Mouse (Mus musculus) forebrain, embryonic 10.5 days (tissue): ENCODE data around the gene Mtss1l. TPM values are rescaled to one million over a fixed set of nuclear protein-coding genes. Genes with fewer than 3 reads are reported as not detected.
"Not testable (repeated sequence)": the region's sequence is repeated elsewhere in the genome, so short reads cannot be mapped to it uniquely, and the experiment has no call there.

Experiments
- DNase-seq: peaks from one replicate; pipeline ENCODE4 v3.0.0-alpha.2; 2017; ENCODE audit warnings: low spot score; ENCODE audit errors: extremely low spot score
- H3K27ac ChIP-seq: fragments of 300-500 bp; sonication (generic); 2 replicates; pipeline ENCODE4 v1.5.1; 2016; ENCODE audit warnings: mild to moderate bottlenecking
- H3K27me3 ChIP-seq: fragments of 300-500 bp; sonication (generic); 2 replicates; pipeline ENCODE4 v1.6.1; 2016; ENCODE audit warnings: mild to moderate bottlenecking; ENCODE audit not compliant: poor library complexity, severe bottlenecking
- H3K36me3 ChIP-seq: fragments of 300-500 bp; sonication (generic); replicated peaks from 2 replicates; pipeline ENCODE4 v1.6.1; 2016; ENCODE audit warnings: mild to moderate bottlenecking, moderate library complexity
- H3K4me1 ChIP-seq: fragments of 300-500 bp; sonication (generic); 2 replicates; pipeline ENCODE4 v1.6.1; 2016
- H3K4me3 ChIP-seq: fragments of 300-500 bp; sonication (generic); 2 replicates; pipeline ENCODE4 v1.5.1; 2016; ENCODE audit warnings: mild to moderate bottlenecking, moderate library complexity
- H3K9me3 ChIP-seq: fragments of 300-500 bp; sonication (generic); 2 replicates; pipeline ENCODE4 v1.6.1; 2016; ENCODE audit warnings: mild to moderate bottlenecking, moderate library complexity
- WGBS: fragments of 180-500 bp; shearing (Covaris S2); methylation state at CpG from one replicate; pipeline ENCODE4 v1.1.7; 2016; 5-methylcytosine and 5-hydroxymethylcytosine counted together
- polyA plus RNA-seq: library from polyadenylated mRNA; unstranded; fragments of >200 nt; fragmentation: Nextera tagmentation; extraction: Ambion mirVana; gene quantifications from 2 replicates; pipeline ENCODE4 v1.2.1, GENCODE M21; 2016

The Mtss1l gene
- polyA plus RNA-seq, 1 experiment from 2014 or later: 5.6 TPM

DNA sequence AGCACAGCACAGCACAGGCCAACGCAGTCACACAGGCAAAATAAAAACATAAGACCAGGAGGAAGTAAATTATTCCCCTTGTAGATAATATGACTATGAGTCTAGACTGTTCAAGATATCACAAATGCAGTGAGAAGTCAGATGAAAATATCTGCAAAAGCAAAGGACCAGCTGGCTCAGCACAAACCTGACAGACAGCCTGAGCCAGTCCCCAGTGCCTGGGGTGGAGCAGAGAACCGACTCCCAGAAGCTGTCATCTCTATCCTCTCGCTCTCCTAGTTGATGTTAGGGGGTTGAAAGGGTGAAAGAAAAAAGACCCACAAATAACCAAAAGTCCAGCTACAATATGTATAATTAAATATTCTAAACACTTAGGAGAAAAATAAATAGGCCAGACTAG lies 54.4 kb downstream of the Mtss1l start:
- H3K27me3 ChIP-seq: no peaks in the 10 kb centered on the region
- no peak overlapping the region for H3K4me3 ChIP-seq
- H3K36me3 ChIP-seq: no peaks in the 10 kb centered on the region
- no peak for DNase-seq
- WGBS: 85% methylated on average over 3 of the region's 3 CpGs
- H3K27ac ChIP-seq: no peak overlapping the region
- H3K9me3 ChIP-seq: no peaks in the 10 kb centered on the region; the same call in 1 of the 2 replicates
- H3K4me1 ChIP-seq: no peaks in the 10 kb centered on the region

- no peak overlapping the region for H3K4me3 ChIP-seq
- no peaks in the 10 kb centered on the region for H3K27me3 ChIP-seq
- H3K27ac ChIP-seq: no peak overlapping the region
- 94% methylated on average over 3 of the region's 3 CpGs for WGBS
- no peak for DNase-seq
- H3K36me3 ChIP-seq: no peaks in the 10 kb centered on the region
- H3K4me1 ChIP-seq: no peaks in the 10 kb centered on the region
- H3K9me3 ChIP-seq: no peaks in the 10 kb centered on the region; the same call in 1 of the 2 replicates
Observed at GRCm38 (mm10) chr8:110776335-110776734, 55.1 kb downstream of the Mtss1l start.

- H3K4me1 ChIP-seq: no peaks in the 10 kb centered on the region
- H3K4me3 ChIP-seq: no peak overlapping the region
- DNase-seq: no peak
- no peaks in the 10 kb centered on the region; the same call in 1 of the 2 replicates for H3K9me3 ChIP-seq
- 89% methylated on average over 13 of the region's 13 CpGs for WGBS
- H3K36me3 ChIP-seq: no peaks in the 10 kb centered on the region
- no peak overlapping the region for H3K27ac ChIP-seq
- H3K27me3 ChIP-seq: no peaks in the 10 kb centered on the region
Observed at GRCm38 (mm10) chr8:110779924-110780718, 58.8 kb downstream of the Mtss1l start.

DNA sequence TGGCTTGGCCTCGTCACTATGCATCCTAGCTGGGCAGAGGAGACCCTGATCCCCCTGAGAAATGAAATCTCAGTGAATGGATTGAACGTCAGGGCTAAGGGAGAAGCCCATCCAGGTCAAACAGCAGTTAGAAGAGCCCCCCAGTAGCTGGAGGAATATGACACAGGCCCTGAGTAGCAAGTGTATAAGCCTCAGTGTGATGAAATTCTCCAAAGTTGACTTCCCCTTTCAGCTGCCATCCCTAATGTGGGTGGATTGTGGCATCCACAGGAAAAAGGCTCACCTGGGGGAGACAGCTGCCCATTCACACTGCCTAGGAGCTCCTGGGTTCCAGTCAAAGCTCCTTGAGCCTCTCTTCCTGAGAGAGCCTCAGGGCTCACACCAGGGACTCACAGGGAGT lies 64.1 kb downstream of the Mtss1l start:
- Histone ChIP-seq H3K9me3 (no peaks in the 10 kb centered on the region), H3K27ac (no peak overlapping the region), H3K36me3 (no peaks in the 10 kb centered on the region), H3K27me3 (no peaks in the 10 kb centered on the region), H3K4me3 (no peak overlapping the region), H3K4me1 (no peaks in the 10 kb centered on the region)
- WGBS: 61% methylated on average over 2 of the region's 2 CpGs
- no peak for DNase-seq

GRCm38 (mm10) chr8:110786501-110786900 lies 65.2 kb downstream of the Mtss1l start:
- not testable (repeated sequence) for H3K4me3 ChIP-seq, H3K27me3 ChIP-seq, DNase-seq, H3K9me3 ChIP-seq, H3K36me3 ChIP-seq, H3K4me1 ChIP-seq, H3K27ac ChIP-seq
- WGBS: 80% methylated on average over 7 of the region's 7 CpGs

GRCm38 (mm10) chr8:110786934-110787333 lies 65.7 kb downstream of the Mtss1l start:
- Histone ChIP-seq H3K27me3 (no peaks in the 10 kb centered on the region), H3K4me3 (no peak overlapping the region), H3K36me3 (no peaks in the 10 kb centered on the region), H3K9me3 (no peaks in the 10 kb centered on the region), H3K27ac (no peak overlapping the region), H3K4me1 (no peaks in the 10 kb centered on the region)
- no peak for DNase-seq
- 88% methylated on average over 8 of the region's 8 CpGs for WGBS

DNA sequence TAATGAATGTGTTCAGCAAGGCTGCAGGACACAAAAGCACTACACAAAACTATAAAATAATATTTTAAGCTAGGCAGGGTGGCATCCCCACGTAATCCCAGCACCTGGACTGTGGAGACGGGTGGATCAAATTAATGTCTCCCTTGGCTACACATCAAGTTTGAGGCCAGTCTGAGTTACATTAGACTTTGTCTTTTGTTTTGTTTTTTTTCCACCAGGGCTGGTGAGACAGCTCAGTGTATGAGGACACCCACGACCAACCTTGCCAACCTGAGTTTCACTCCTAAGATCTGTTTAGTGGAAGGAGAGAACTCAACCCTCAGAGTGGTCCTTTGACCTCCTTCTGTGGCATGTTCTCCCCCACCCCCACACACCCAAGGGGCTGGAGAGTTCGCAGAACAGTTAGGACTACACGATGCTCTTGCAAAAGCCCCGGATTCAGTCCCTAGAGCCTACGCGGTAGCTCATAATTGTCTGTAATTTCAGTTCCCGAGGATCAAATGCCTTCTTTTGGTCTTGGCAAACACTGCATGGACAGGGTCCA lies 66.2 kb downstream of the Mtss1l start:
- WGBS: 92% methylated on average over 9 of the region's 9 CpGs
- no peaks in the 10 kb centered on the region for H3K9me3 ChIP-seq
- H3K36me3 ChIP-seq: no peaks in the 10 kb centered on the region
- no peak for DNase-seq
- no peak overlapping the region for H3K4me3 ChIP-seq
- H3K4me1 ChIP-seq: no peaks in the 10 kb centered on the region
- H3K27me3 ChIP-seq: no peaks in the 10 kb centered on the region
- H3K27ac ChIP-seq: no peak overlapping the region

GRCm38 (mm10) chr8:110788981-110789380 lies 67.7 kb downstream of the Mtss1l start:
- DNase-seq: no peak
- Histone ChIP-seq H3K27me3 (no peaks in the 10 kb centered on the region), H3K27ac (no peak overlapping the region), H3K4me3 (no peak overlapping the region), H3K36me3 (no peaks in the 10 kb centered on the region), H3K9me3 (no peaks in the 10 kb centered on the region), H3K4me1 (no peaks in the 10 kb centered on the region; the same call in 1 of the 2 replicates)
- WGBS: 69% methylated on average over 12 of the region's 12 CpGs

DNA sequence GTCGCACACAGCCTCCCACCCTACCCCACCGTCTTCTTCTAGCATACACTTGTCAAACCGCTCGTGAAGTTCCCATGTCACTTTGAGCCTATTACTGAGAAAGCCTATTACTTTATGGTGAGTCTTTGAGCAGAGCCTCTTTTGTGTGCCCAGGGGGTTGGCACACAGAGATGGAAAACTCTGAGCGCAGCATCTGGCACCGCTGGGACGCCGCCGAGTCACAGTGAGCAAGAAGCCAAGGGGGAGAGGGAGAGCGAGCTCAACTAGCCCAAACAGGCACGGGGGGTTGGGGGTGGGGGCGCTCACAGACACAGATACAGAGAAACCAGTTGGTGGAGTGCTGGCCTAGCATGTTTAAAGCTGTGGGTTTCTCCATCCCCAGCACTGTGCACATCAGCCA lies 68.3 kb downstream of the Mtss1l start:
- Histone ChIP-seq H3K4me3 (no peak overlapping the region), H3K9me3 (no peaks in the 10 kb centered on the region), H3K4me1 (no peaks in the 10 kb centered on the region; the same call in 1 of the 2 replicates), H3K27me3 (no peaks in the 10 kb centered on the region), H3K27ac (no peak overlapping the region), H3K36me3 (no peaks in the 10 kb centered on the region)
- no peak for DNase-seq
- 69% methylated on average over 12 of the region's 12 CpGs for WGBS

GRCm38 (mm10) chr8:110790270-110790669 lies 69.0 kb downstream of the Mtss1l start:
- Histone ChIP-seq H3K27ac (no peak overlapping the region), H3K9me3 (peaks cover 4% of the 10 kb centered on the region; the same call in 1 of the 2 replicates), H3K4me1 (no peaks in the 10 kb centered on the region; the same call in 1 of the 2 replicates), H3K4me3 (no peak overlapping the region), H3K27me3 (no peaks in the 10 kb centered on the region), H3K36me3 (no peaks in the 10 kb centered on the region)
- 83% methylated on average over 6 of the region's 6 CpGs for WGBS
- DNase-seq: no peak

Other genes starting within 250 kb of the Mtss1l start
- gene Vac14, start 102.9 kb upstream of the Mtss1l start, polyA plus RNA-seq: 27.7 and 29.9 TPM in 2 replicates
- 0.24 and 0.25 TPM in 2 replicates for gene Il34, start 84.4 kb downstream of the Mtss1l start, polyA plus RNA-seq
- gene Cog4, start 125.1 kb downstream of the Mtss1l start, polyA plus RNA-seq: 71.0 and 73.2 TPM in 2 replicates
- gene Sf3b3, start 125.3 kb downstream of the Mtss1l start, polyA plus RNA-seq: 247 and 254 TPM in 2 replicates
- gene Fuk, start 181.0 kb downstream of the Mtss1l start, polyA plus RNA-seq: 13.5 and 13.8 TPM in 2 replicates
- gene St3gal2, start 198.4 kb downstream of the Mtss1l start, polyA plus RNA-seq: 24.4 and 24.5 TPM in 2 replicates